Mouse (Mus musculus): ENCODE measurements around the gene Spata3. TPM values are rescaled to one million over a fixed set of nuclear protein-coding genes. Genes with fewer than 3 reads are reported as not detected.
"Not testable (repeated sequence)": the region's sequence is repeated elsewhere in the genome, so short reads cannot be mapped to it uniquely, and the experiment has no call there.

Gene Spata3
- under 1 TPM; 0.30 to 0.91 TPM for total RNA-seq (2021)
- long read RNA-seq, partial matches to known transcripts, result 0 of 1 reads
- long read RNA-seq, other reads (novel, unspliced or antisense), result 1 of 1 reads

GRCm38 (mm10) chr1:86016516-86016915 is at the start of gene Spata3:
Gene Spata3, plus strand, starts transcription at chr1:86016816.
- no peak for DNase-seq (ENCODE audit: low spot score in 2 of 2)

- no peak for DNase-seq (ENCODE audit: low spot score in 2 of 2)
Measured at GRCm38 (mm10) chr1:85969081-85969480, 47.5 kb upstream of the Spata3 start.

DNA sequence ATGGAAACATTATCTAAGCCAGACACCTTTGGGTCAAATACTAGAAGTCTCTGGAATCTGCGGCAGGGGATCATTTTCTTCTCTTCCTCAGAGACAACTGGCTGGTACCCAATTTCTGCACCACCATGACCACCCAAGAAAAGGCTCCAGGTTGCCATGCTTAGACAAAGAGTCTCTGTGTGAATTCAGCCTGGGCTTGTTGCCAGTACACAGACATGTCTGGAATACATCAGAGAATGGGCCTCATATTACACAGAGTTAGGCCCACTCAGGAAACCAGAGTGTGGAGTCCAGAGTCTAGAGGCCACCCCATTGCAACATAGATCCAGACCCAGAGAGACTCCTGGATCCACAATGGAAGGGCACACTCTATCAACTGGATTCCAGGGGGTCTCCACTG is 47.1 kb upstream of the Spata3 start:
- peak; percentile 11 to 27 for DNase-seq (ENCODE audit: low spot score in 2 of 2)

- no peak for DNase-seq (ENCODE audit: low spot score in 2 of 2)
Measured at GRCm38 (mm10) chr1:85971070-85971469, 45.5 kb upstream of the Spata3 start.

DNA sequence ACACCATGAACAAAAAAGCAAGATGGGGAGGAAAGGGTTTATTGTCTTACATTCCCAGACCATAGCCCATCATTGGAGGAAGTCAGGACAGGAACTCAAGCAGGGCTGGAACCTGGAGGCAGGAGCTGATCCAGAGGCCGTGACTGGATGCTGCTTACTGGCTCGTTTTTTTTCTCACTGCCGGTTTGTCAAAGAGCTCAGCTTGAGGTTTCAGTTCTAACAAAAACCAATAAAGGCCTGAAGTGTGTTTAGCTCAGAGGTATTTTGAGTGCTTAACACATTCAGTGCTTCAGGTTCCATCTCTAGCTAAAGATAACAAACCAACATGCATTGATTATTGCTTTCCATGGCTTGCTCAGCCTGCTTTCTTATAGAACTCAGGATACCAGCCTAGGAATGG is 44.3 kb upstream of the Spata3 start:
- no peak for DNase-seq (ENCODE audit: low spot score in 2 of 2)

GRCm38 (mm10) chr1:85973468-85973877 is 43.1 kb upstream of the Spata3 start:
- no peak for DNase-seq (ENCODE audit: low spot score in 2 of 2)

- DNase-seq (ENCODE audit: low spot score in 2 of 2), result no peak
Measured at GRCm38 (mm10) chr1:85977709-85978108, 38.9 kb upstream of the Spata3 start.

DNA sequence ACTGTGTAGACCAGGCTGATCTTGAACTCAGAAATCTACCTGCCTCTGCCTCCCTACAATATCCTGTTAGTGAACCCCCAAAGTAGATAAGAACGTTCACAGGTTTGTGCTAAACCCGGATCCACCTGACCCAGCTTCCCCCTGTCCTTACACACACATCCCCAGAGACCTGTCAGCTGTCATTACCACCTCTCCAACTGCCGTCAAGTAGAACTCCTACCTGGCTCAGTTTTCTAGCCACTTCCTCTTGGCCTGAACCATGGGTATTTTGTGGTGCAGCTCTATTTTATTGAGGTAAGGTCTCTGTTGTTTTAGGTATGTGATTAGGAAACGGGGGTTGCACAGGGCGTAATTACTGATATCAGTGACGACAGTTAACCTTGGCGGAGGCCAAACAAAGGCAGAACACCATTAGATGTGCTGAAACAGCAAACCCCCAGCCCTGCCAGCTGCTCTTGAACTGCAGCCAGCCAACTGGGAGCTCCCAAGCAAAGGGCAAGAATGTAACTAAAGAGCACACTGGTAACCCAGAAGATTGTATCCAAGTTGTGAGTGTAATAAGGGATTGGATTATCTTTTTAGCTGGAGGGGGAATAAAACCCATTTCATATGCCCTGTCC is 34.8 kb upstream of the Spata3 start:
- DNase-seq (ENCODE audit: low spot score in 2 of 2), result no peak

- no peak for DNase-seq (ENCODE audit: low spot score in 2 of 2)
Measured at GRCm38 (mm10) chr1:85985784-85986183, 30.8 kb upstream of the Spata3 start.

DNA sequence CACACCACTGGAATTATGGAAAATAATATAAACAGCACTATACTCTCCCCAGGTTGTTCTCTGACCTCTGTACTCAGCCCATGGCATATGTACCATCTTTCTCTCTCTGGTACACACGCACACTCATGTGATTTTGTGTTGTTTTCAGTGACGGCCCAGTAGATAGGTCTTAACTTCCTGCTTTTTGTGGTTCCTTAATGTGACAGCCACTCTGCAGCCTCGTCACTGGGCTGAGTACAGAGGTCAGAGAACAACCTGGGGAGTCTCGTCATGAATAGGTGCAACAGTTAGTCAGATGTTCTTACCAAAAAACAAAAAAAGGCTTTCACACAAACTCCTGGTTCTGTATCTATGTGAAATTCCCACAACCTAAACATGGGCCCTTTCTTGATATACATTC is 28.3 kb upstream of the Spata3 start:
- DNase-seq (ENCODE audit: low spot score in 2 of 2), result no peak

- not testable (repeated sequence) for DNase-seq (ENCODE audit: low spot score in 2 of 2)
Measured at GRCm38 (mm10) chr1:85988882-85989281, 27.7 kb upstream of the Spata3 start.

DNA sequence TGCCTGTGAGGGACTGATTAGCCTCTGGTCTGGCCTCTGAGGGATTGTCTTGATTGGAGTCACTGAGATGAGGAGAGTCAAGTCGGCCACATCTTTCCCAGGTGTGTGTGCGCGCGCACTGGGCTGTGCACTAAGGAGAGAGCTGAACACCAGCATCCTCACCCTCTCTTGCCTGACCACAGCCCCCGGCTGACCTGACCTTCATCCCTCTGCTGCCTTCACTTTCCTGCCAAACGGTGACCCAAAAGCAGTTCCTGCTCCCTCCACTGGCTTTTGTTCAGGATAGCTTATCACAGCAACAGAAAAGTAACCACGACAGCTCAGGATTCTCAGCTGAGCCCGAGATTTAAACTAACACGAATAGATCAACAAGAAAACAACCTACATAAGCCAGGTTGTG is 24.4 kb upstream of the Spata3 start:
- DNase-seq (ENCODE audit: low spot score in 2 of 2), result no peak

DNA sequence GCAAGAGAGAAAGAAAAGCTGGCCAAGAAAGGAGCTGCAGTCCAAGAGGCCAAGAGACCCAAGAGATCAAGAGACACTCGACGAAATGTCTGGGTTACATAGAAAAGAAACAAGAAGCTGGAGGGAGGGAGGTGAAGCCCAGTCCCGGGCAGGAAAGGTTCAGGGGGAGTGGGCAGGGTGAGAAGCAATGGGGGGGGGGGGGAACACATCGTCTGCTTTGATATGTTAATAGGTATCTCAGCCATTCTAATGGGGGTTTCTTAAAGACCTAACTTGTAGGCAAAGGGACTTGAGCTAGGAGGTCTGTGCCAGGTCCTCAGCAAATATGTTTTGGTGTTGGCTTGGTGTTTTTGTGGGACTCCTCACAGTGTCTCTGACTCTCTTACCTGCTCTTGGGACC is 23.1 kb upstream of the Spata3 start:
- DNase-seq (ENCODE audit: low spot score in 2 of 2), result no peak

GRCm38 (mm10) chr1:85997221-85997620 is 19.4 kb upstream of the Spata3 start:
- no peak for DNase-seq (ENCODE audit: low spot score in 2 of 2)

DNA sequence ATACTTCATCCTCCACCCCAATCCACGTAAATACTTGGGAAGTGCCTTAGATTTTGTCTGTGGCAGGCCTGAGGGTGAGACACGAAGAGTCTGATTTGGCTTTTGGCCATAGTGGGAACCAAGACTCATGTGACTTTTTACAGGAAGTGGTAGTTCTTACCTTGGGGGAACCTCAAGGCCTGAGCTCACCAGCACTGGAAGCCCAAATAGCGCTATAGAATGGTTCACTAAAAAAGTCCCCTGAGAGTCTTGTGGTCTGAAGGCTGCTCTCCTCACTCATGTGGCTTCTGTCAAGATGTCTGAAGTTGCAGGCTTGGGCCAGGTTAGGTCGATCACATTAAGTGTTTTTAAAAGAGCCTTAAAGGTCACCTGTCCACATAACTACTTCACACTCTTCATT is 18.6 kb upstream of the Spata3 start:
- DNase-seq (ENCODE audit: low spot score in 2 of 2), result no peak

GRCm38 (mm10) chr1:85999853-86000570 is 16.6 kb upstream of the Spata3 start:
- no peak for DNase-seq (ENCODE audit: low spot score in 2 of 2)

GRCm38 (mm10) chr1:86005540-86005939 is 11.1 kb upstream of the Spata3 start:
- DNase-seq (ENCODE audit: low spot score in 2 of 2), result no peak

GRCm38 (mm10) chr1:86006040-86006439 is 10.6 kb upstream of the Spata3 start:
- DNase-seq (ENCODE audit: low spot score in 2 of 2), result no peak

- peak; percentile 77 to 94 for DNase-seq (ENCODE audit: low spot score in 2 of 2)
Measured at GRCm38 (mm10) chr1:86007778-86008177, 8.8 kb upstream of the Spata3 start.

GRCm38 (mm10) chr1:86015758-86016157 is 858 bp upstream of the Spata3 start:
- not testable (repeated sequence) for DNase-seq (ENCODE audit: low spot score in 2 of 2)

DNA sequence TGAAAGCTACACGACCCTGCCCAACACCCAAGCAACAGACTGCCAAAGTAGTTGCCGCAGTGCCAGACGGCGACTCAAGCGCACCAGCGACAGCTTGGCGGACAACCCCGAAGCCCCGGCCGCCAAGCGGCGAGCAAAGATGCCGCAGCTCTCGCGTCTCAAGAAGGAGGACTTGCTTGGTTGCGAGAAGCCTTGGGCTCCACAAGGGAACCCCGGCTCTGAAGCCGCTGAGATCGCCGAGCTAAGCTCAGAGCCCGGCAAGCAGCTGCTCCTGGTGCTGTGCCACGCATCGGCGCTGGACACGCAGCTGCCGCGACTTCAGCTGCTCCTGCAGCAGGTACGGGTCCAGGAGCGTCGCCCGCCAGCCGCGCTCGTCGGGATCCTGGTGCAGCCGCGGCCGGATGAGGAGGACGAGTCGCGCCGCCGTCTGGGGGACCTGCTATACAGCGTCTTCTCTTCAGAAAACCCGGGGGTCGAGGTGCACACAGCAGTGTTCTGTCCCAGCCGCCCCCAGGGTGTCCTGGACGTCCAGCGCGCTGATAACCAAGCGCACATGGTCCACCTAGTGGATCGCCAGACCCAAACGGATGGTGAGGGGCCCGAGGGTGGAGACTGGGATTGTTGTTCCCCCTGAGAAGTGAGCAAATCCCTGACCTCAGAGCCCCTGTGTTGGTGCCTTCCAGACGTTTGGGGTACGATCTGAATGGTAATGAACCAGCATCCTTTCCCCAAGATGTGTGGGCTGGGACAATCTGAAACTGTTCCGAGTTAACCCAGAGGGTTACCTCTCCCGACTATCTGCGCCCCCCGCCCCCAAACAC is 1.8 kb downstream of the Spata3 start:
- peak in 1 of 2 experiments; percentile 61 for DNase-seq (ENCODE audit: low spot score in 2 of 2)
